Mouse (Mus musculus) liver, postnatal 0 days (tissue): ENCODE data around the gene Hectd1.

Source experiments
- CTCF ChIP-seq: sonication (generic); IDR thresholded peaks from 2 replicates; pipeline ENCODE4 v1.5.1; 2016; ENCODE audit warnings: antibody characterized with exemption, low read depth
- EP300 ChIP-seq: IDR thresholded peaks from 2 replicates; pipeline ENCODE4 v1.6.1; 2016; ENCODE audit warnings: antibody characterized with exemption, low read depth, mild to moderate bottlenecking

- TF ChIP-seq CTCF (no peak), EP300 (no peak)
Observed at GRCm38 (mm10) chr12:51827958-51828650, 1.2 kb downstream of the Hectd1 start.
